Mouse (Mus musculus): ENCODE results near the gene Fancg. TPM values are rescaled to one million over a fixed set of nuclear protein-coding genes. Genes with fewer than 3 reads are reported as not detected.

Fancg gene
- polyA plus RNA-seq, 1 experiment = 4.9 TPM

DNA sequence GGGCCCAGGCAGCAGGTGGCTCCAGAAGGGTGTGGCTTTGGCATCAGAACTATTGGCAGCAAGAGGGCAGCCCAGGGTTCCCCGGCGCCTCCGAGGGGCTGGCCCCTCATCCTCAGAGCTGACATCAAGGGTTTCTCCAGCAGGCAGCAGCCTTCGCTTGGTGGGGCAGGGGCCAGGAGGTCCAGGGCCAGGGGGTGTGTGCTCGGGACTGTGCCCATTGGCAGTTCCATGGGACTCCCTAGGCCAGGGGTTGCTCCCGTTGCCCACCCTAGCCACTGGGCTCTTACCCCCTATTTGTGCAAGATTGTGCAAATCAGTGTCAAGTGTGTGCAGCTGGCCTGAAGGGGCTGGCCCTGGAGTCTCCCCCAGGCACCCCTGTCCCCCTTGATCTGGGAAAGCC is 25.5 kb upstream of the Fancg start:
- H3K36me3 ChIP-seq (replicated peaks; ENCODE audit: low read length) = peaks cover 53% of the 10 kb centered on the region
- peaks cover 73% of the 10 kb centered on the region for H3K4me1 ChIP-seq
- H3K27me3 ChIP-seq (replicated peaks) = no peaks in the 10 kb centered on the region
- H3K4me3 ChIP-seq (replicated peaks) = no peak overlapping the region
- H3K9me3 ChIP-seq = no peaks in the 10 kb centered on the region
- TF ChIP-seq FLI1 (IDR thresholded peaks at IDR 0.05; ENCODE audit: low read length) (no peak), GATA1 (IDR thresholded peaks at IDR 0.05; ENCODE audit: borderline replicate concordance, low read length) (no peak)

DNA sequence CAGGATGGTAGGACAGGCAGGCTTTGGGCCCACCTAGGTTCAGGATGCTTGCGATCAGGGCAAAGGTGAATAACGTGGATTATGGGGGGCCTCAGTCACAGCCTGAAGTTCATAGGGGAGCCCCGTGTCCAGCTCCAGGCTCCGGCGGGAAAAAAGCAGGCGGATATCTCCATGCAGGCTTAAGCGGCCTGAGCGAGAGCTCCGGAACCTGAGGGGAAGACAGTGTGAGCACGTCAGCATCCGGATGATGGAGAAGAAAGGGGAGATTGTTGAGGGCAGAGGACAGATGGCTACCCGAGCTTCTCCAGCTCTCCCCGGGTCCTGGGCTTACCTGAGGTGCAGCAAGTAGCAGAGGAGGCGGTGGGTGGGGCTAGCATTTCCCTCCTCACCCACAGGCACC is 23.2 kb upstream of the Fancg start:
- Histone ChIP-seq H3K4me1 (peaks cover 67% of the 10 kb centered on the region), H3K36me3 (replicated peaks; ENCODE audit: low read length) (peaks cover 74% of the 10 kb centered on the region), H3K9me3 (no peaks in the 10 kb centered on the region), H3K27me3 (replicated peaks) (no peaks in the 10 kb centered on the region), H3K4me3 (replicated peaks) (no peak overlapping the region)
- no peak for TF ChIP-seq GATA1 (IDR thresholded peaks at IDR 0.05; ENCODE audit: borderline replicate concordance, low read length)
- TF ChIP-seq FLI1 (IDR thresholded peaks at IDR 0.05; ENCODE audit: low read length) = no peak

DNA sequence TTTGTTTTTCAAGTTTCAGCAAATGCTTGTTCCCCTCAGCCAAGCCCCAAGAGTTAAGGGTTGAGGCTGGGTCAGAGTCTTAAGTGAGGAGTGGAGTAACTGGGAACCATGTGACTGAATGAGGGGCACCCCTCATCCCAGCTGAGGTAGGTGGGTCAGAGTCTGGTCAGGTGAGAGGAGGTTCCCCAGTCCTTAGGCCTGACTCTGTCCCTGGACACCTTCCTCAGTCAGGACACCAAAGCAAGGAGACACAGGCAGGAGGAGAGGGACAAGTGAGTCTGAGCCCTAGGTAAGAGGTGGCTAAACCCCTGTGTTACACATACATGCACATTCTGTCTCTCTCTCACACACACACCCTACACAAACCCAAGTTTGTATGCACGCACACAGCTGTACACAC is 22.2 kb upstream of the Fancg start:
- Histone ChIP-seq H3K27me3 (replicated peaks) (no peaks in the 10 kb centered on the region), H3K4me1 (peaks cover 59% of the 10 kb centered on the region), H3K4me3 (replicated peaks) (peak overlapping the region; percentile 23), H3K36me3 (replicated peaks; ENCODE audit: low read length) (peaks cover 84% of the 10 kb centered on the region), H3K9me3 (no peaks in the 10 kb centered on the region)
- no peak for TF ChIP-seq GATA1 (IDR thresholded peaks at IDR 0.05; ENCODE audit: borderline replicate concordance, low read length)

DNA sequence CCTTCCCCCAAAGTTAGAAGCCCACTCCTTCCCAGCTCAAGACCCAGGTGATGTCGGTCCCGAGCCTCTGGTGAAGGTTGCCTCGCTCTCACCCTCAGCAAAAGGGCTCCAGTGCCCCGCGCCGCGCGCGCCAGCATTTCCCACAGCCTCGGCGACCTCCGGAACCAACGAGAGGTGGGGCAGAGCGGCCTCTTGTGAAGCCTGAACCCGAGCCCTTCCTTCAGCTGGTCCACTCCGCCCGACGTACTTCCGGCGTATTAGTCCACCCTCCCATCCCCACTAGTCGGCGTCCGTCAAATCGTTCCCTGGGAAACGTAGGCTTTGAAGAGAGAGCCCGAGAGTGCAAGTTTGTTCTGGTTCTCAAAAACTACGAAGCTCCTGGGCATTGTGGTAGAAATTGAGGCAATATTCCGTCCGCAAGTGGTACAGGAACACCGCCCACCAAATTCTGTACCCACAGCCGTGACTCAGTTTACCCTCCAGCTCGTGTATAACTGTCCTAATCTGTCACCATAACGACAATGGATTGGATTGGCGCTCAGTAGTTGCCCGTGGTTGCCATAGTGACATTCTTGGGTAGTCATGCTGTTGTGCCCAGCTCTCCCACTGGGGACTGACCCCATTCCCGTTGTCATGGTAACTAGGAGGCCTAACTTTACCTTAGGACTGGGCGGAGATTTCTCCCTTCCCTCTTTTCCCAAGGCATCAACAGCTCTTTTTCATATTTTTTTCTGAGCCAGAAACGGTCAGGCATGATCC is 21.1 kb upstream of the Fancg start, which contains the start of gene Stoml2:
Gene Stoml2, minus strand, starts transcription at position 474 of the 759 bp plus-strand sequence.
- TF ChIP-seq GATA1 (IDR thresholded peaks at IDR 0.05; ENCODE audit: borderline replicate concordance, low read length) = no peak
- no peak for TF ChIP-seq FLI1 (IDR thresholded peaks at IDR 0.05; ENCODE audit: low read length)
- H3K36me3 ChIP-seq (replicated peaks; ENCODE audit: low read length) = peaks cover 84% of the 10 kb centered on the region
- no peaks in the 10 kb centered on the region for H3K9me3 ChIP-seq
- peak within 1 kb of the TSS; percentile 96 for H3K4me3 ChIP-seq (replicated peaks)
- peaks cover 48% of the 10 kb centered on the region for H3K4me1 ChIP-seq
- no peaks in the 10 kb centered on the region for H3K27me3 ChIP-seq (replicated peaks)

DNA sequence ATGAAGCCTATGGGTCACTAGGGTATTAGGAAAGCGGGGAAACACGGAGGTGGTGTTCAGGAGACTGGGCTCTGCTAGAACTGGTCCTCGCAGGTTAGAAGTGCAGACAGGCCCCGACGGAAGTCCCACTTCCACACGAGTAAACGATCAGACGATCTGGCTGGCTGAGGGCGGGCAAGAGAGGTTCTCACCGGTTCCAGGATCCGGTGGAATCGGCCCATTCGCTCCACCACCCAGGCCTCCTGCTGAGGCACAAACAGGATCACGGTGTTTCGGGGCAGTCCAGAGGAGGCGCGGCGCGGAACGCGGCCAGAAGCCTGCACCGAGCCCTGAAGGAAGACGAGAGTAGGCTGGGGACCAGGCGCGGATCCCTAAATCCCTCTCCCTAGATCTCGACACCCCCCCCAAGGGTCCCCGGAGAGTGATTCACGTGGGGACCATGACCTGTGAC is 20.5 kb upstream of the Fancg start:
- Histone ChIP-seq H3K36me3 (replicated peaks; ENCODE audit: low read length) (peaks cover 78% of the 10 kb centered on the region), H3K27me3 (replicated peaks) (no peaks in the 10 kb centered on the region), H3K4me3 (replicated peaks) (peak overlapping the region; percentile 96), H3K9me3 (no peaks in the 10 kb centered on the region), H3K4me1 (peaks cover 45% of the 10 kb centered on the region)
- no peak for TF ChIP-seq GATA1 (IDR thresholded peaks at IDR 0.05; ENCODE audit: borderline replicate concordance, low read length)
- TF ChIP-seq FLI1 (IDR thresholded peaks at IDR 0.05; ENCODE audit: low read length) = no peak

DNA sequence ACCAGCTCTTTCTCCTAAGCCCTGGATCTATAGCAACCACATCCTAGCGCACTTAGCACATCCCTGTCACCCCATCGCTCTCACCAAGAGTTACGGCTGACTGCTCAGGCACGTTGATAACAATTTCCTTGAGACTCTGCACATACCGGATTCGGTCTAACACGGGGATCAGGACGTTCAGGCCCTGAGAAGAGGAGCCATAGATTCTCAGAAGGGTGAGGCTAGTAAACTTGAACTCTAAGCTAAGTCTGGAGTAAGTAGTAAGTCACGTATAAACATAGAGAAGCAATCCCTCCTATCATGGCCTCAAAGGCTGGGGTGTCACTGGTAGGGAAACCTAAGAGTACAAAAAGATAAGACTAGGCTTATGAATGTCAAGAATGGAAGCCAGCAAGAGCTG is 20.0 kb upstream of the Fancg start:
- Histone ChIP-seq H3K36me3 (replicated peaks; ENCODE audit: low read length) (peaks cover 73% of the 10 kb centered on the region), H3K9me3 (no peaks in the 10 kb centered on the region), H3K27me3 (replicated peaks) (no peaks in the 10 kb centered on the region), H3K4me3 (replicated peaks) (peak overlapping the region; percentile 96), H3K4me1 (peaks cover 46% of the 10 kb centered on the region)
- no peak for TF ChIP-seq GATA1 (IDR thresholded peaks at IDR 0.05; ENCODE audit: borderline replicate concordance, low read length)

DNA sequence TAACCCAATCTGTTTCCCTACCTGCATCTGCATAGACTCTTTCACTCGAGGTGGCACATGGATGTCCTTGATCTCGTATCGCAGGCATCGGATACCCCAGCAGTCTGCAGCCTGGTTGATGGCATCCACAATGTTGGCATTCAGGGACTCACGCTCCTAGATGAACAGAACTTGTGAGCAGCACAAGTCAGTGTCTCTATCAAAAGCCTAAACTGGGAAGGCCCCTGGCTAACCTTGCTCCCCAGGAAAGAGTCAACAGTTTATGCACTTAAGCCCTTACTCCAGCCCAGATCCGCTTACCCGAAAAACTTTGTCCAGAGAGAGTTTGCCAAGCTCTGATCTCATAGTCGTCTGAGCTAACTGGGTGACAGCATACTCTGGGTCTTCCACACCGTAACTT is 19.4 kb upstream of the Fancg start:
- TF ChIP-seq GATA1 (IDR thresholded peaks at IDR 0.05; ENCODE audit: borderline replicate concordance, low read length) (no peak), FLI1 (IDR thresholded peaks at IDR 0.05; ENCODE audit: low read length) (no peak)
- peak overlapping the region; percentile 96 for H3K4me3 ChIP-seq (replicated peaks)

DNA sequence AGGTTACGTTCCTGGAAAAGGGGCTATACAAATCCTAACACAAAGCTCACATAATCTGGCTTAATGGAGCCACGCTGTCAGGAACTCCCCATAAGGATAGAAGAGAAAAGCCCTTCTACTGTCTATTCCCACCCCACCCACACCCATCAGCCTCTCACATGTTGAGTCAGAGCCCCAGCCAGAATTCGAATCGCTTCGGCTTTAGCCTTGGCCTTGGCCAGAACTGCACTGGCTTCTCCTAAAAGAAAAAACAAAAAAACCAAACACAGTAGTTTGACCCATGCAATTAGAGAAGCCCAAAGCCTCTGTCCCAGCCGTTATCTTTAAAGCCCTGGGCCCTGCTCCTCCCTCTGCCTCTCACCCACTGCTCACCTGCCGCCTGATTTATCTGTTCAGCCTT is 18.8 kb upstream of the Fancg start:
- Histone ChIP-seq H3K27me3 (replicated peaks) (no peaks in the 10 kb centered on the region), H3K4me3 (replicated peaks) (no peak overlapping the region), H3K4me1 (peaks cover 54% of the 10 kb centered on the region), H3K9me3 (no peaks in the 10 kb centered on the region), H3K36me3 (replicated peaks; ENCODE audit: low read length) (peaks cover 68% of the 10 kb centered on the region)
- TF ChIP-seq FLI1 (IDR thresholded peaks at IDR 0.05; ENCODE audit: low read length) (no peak), GATA1 (IDR thresholded peaks at IDR 0.05; ENCODE audit: borderline replicate concordance, low read length) (no peak)

More for the DNA sequence above, 19.4 kb upstream of the Fancg start:
- H3K4me1 ChIP-seq = peaks cover 51% of the 10 kb centered on the region
- H3K9me3 ChIP-seq = no peaks in the 10 kb centered on the region
- H3K27me3 ChIP-seq (replicated peaks) = no peaks in the 10 kb centered on the region
- peaks cover 68% of the 10 kb centered on the region for H3K36me3 ChIP-seq (replicated peaks; ENCODE audit: low read length)

DNA sequence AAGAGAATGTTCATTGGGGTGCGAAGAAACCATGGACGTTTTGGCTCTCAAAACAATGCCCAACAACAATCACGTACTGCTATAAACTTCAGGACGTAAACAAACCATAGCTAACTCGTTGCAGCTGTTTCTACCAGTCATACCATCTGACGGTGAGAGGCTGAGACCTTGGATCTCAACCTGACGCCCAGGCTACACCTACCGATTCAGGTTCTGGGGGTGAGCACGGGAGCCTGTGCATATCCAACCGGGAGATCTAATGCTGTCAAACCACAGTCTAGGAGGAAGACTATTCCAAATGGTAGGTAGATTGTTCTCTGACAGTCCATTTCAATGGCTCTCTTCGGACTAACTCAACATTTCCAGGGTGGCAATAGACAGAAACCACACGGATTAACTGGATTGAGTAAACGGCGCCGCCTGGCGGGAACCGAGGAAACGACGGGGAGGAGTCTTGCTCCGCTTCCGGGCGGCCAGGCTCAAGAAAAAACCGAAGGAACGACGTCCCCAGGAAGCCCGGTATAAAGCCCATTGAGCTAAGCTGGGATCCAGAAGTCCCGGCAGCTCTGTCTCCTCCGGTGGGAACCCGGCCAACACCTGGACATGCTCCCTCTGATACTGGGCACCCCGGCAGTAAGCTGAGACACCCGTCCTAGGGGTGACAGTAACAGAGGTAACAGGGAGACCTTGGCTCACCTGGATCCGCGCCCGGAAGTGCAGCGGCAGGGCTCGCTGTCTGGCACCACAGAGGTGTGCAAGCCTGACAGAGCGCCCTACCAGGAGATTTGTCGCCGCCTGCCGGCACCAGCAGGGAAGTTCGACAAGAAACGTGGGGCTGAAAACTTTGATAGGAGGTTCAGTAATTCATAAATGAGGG is 15.0 kb upstream of the Fancg start, which contains the start of gene Pigo:
Gene Pigo, minus strand, starts transcription at position 736 of the 877 bp plus-strand sequence.
- Histone ChIP-seq H3K4me3 (replicated peaks) (peak within 1 kb of the TSS; percentile 96), H3K36me3 (replicated peaks; ENCODE audit: low read length) (peaks cover 83% of the 10 kb centered on the region), H3K27me3 (replicated peaks) (no peaks in the 10 kb centered on the region), H3K9me3 (no peaks in the 10 kb centered on the region), H3K4me1 (peaks cover 42% of the 10 kb centered on the region)
- TF ChIP-seq GATA1 (IDR thresholded peaks at IDR 0.05; ENCODE audit: borderline replicate concordance, low read length) (no peak), FLI1 (IDR thresholded peaks at IDR 0.05; ENCODE audit: low read length) (no peak)

DNA sequence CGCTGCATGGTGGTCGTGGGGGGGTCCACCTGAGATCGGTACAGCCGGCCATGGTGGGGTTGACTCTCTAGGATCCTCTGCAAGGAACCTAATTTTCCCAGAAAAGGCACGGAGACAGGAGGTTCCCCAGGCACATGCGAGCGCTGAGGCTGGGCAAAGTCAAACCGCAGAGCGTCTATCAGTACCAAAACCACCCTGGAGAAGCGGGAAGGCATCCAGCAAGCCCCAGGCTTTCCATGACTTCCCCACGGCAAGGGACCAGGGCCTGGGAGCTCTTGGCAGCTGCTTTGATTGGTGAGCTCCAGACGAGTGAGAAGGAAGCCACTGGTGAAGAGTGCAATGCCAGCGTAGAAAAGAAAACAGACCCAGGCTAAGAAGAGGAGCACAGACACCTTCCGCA is 14.4 kb upstream of the Fancg start:
- H3K9me3 ChIP-seq = no peaks in the 10 kb centered on the region
- H3K4me1 ChIP-seq = peaks cover 39% of the 10 kb centered on the region
- TF ChIP-seq GATA1 (IDR thresholded peaks at IDR 0.05; ENCODE audit: borderline replicate concordance, low read length) (no peak), FLI1 (IDR thresholded peaks at IDR 0.05; ENCODE audit: low read length) (no peak)
- no peaks in the 10 kb centered on the region for H3K27me3 ChIP-seq (replicated peaks)
- peak overlapping the region; percentile 96 for H3K4me3 ChIP-seq (replicated peaks)
- peaks cover 83% of the 10 kb centered on the region for H3K36me3 ChIP-seq (replicated peaks; ENCODE audit: low read length)

Measured in megakaryocyte, embryonic 14.5 days (primary cell).